Mouse (Mus musculus): ENCODE data around the gene Gm21409. TPM values are rescaled to one million over a fixed set of nuclear protein-coding genes. Genes with fewer than 3 reads are reported as not detected.
"Not testable (repeated sequence)": the region's sequence is repeated elsewhere in the genome, so short reads cannot be mapped to it uniquely, and the experiment has no call there.

Gm21409 gene
- not detected in 2 replicates for polyA plus RNA-seq (2016; fragmentation: Nextera tagmentation; extraction: Ambion mirVana)

- no CpG with 5 or more reads among the region's 6 CpGs for WGBS
- not testable (repeated sequence) for H3K4me1 ChIP-seq; H3K36me3 ChIP-seq; H3K27me3 ChIP-seq (ENCODE audit: low read depth, poor library complexity, severe bottlenecking); H3K4me3 ChIP-seq; H3K9me3 ChIP-seq (replicated peaks); DNase-seq (ENCODE audit: low spot score); H3K27ac ChIP-seq
These were observed at the start of gene Gm21409 for GRCm38 (mm10) chrY:84746385-84746784. TSS of gene Gm21409 (plus strand) at chrY:84746685.

Other genes with a start within 250 kb of the Gm21409 start
- not detected in 2 replicates for gene Gm21394, start 181.8 kb upstream of the Gm21409 start, polyA plus RNA-seq (2016; fragmentation: Nextera tagmentation; extraction: Ambion mirVana)